Mouse (Mus musculus) lung, adult 2 months (tissue): Measurements from ENCODE around the gene Hmga1b. TPM values are rescaled to one million over a fixed set of nuclear protein-coding genes. Genes with fewer than 3 reads are reported as not detected.
A peak's percentile ranks its signal among the peaks of the same experiment; 100 is the strongest.
"Not testable (repeated sequence)": the region's sequence is repeated elsewhere in the genome, so short reads cannot be mapped to it uniquely, and the experiment has no call there.

Source experiments
- DNase-seq: peaks from one replicate; pipeline ENCODE4 v3.0.0; 2022
- H3K4me1 ChIP-seq: fragments of 200-500 bp; 2 replicates; pipeline ENCODE4 v1.6.1; 2011; ENCODE audit warnings: low read length; ENCODE audit not compliant: control insufficient read depth, insufficient read depth
- H3K4me3 ChIP-seq: fragments of 200-500 bp; replicated peaks from 2 replicates; pipeline ENCODE3; 2011; ENCODE audit warnings: low read depth, mild to moderate bottlenecking, control low read depth, low read length; ENCODE audit errors: extremely low read depth
- CTCF ChIP-seq: fragments of 200-500 bp; IDR thresholded peaks from 2 replicates; pipeline ENCODE4 v1.5.1; 2011; ENCODE audit warnings: mild to moderate bottlenecking, low read length, control low read depth; ENCODE audit not compliant: insufficient read depth
- POLR2A ChIP-seq: fragments of 200-500 bp; IDR thresholded peaks from 2 replicates; pipeline ENCODE4 v1.6.1; 2011; ENCODE audit warnings: low read depth, mild to moderate bottlenecking, control low read depth, low read length, borderline replicate concordance; ENCODE audit errors: extremely low read depth
- WGBS: fragments of 180-500 bp; shearing (Covaris S2); methylation state at CpG from one replicate; pipeline ENCODE4 v1.1.7; 2018; 5-methylcytosine and 5-hydroxymethylcytosine counted together
- polyA plus RNA-seq: library from polyadenylated mRNA; depleted of rRNA; stranded (reverse); fragments of >200 nt; gene quantifications from 2 replicates; pipeline ENCODE4 v1.2.3, GENCODE M21; 2012

Gene Hmga1b
- polyA plus RNA-seq, 1 experiment: 1.6 TPM

DNA sequence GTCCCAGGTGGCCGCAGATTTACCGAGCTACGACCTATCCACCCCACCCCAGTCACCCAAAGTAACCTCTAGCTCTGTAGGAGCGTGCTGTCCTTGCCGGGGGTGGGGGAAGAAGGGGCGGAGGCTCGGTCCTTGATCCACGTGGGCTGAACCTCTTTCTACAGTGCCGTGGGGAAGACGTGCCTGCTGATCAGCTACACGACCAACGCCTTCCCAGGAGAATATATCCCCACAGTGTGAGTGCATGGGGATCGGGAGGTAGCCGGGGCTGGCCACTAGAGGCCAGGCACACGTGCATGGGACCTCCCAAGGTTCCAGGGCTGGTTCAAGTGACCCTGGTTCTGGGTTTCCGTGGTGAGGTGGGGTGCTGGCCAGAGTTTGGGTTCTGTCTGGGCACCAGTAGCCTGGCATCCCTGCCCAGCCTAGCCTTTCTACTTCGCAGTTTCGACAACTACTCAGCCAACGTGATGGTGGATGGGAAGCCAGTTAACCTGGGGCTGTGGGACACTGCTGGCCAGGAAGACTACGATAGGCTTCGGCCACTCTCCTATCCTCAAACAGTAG lies 40.4 kb upstream of the Hmga1b start:
- TF ChIP-seq CTCF (no peak), POLR2A (no peak; the same call in 1 of the 2 replicates)
- peaks cover 12% of the 10 kb centered on the region for H3K4me1 ChIP-seq
- H3K4me3 ChIP-seq: peak overlapping the region; percentile 47
- peak; percentile 33 for DNase-seq
- 16% methylated on average over 21 of the region's 21 CpGs for WGBS

GRCm38 (mm10) chr11:120722761-120723382 lies 39.7 kb upstream of the Hmga1b start:
- Histone ChIP-seq H3K4me1 (peaks cover 12% of the 10 kb centered on the region), H3K4me3 (peak overlapping the region; percentile 2)
- 74% methylated on average over 11 of the region's 11 CpGs for WGBS
- TF ChIP-seq POLR2A: peak; percentile 4; the same call in 1 of the 2 replicates
- TF ChIP-seq CTCF: no peak
- peak; percentile 46 for DNase-seq

DNA sequence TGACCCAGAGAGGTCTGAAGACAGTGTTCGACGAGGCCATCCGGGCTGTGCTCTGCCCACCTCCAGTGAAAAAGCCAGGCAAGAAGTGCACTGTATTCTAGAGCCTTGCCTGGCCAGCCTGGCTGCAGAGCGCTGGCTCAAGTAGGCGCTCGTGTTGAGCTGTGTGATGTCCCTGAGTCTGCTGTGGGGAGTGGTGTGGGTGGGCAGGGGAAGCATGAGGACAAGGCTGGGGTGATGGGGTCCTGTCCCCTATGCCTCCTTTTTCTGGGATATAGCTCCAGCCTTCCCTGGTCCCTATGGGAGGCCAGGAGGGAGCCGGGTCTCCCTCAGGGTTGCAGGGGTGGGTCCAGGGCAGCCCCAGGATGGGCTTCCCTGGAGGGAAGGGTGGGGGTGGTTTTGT lies 39.1 kb upstream of the Hmga1b start:
- peak; percentile 26 for DNase-seq
- H3K4me3 ChIP-seq: no peak overlapping the region
- WGBS: 75% methylated on average over 7 of the region's 7 CpGs
- H3K4me1 ChIP-seq: peaks cover 12% of the 10 kb centered on the region
- TF ChIP-seq CTCF: no peak
- peak; percentile 8; the same call in 1 of the 2 replicates for TF ChIP-seq POLR2A

GRCm38 (mm10) chr11:120726243-120727168 lies 36.1 kb upstream of the Hmga1b start:
- Histone ChIP-seq H3K4me1 (peaks cover 9% of the 10 kb centered on the region), H3K4me3 (peak overlapping the region; percentile 89)
- 20% methylated on average over 36 of the region's 36 CpGs for WGBS
- peak; percentile 44; the same call in 1 of the 2 replicates for TF ChIP-seq POLR2A
- no peak for TF ChIP-seq CTCF
- peak; percentile 46 for DNase-seq

GRCm38 (mm10) chr11:120727169-120727527 lies 35.4 kb upstream of the Hmga1b start, which contains the start of gene Dcxr:
Gene Dcxr (minus strand): TSS chr11:120727281.
- DNase-seq: peak; percentile 88
- peak; percentile 87; the same call in 1 of the 2 replicates for TF ChIP-seq POLR2A
- peak; percentile 53 for TF ChIP-seq CTCF
- 0% methylated on average over 14 of the region's 14 CpGs for WGBS

DNA sequence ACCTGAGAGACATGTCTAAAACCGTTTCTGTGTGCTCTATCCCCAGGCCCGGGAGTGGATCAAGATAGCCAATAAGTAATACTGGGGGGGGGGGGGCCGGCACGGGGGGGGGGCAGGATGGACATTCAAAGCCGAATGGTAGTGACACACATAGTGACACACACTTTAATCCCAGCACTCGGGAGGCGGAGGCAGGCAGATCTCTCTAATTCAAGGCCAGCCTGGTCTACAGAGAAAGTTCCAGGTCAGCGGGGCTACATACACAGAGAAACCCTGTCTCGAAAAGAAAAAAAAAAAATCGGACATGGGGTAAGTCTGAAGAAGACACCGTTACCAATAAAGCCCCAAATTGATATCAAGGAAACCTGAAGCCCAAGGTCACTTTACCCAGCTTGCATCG lies 35.0 kb upstream of the Hmga1b start:
- DNase-seq: no peak
- Histone ChIP-seq H3K4me1 (0 out of 2 replicates have a peak, but pooled peaks cover 3% of the 10 kb centered on the region), H3K4me3 (no peak overlapping the region)
- 49% methylated on average over 12 of the region's 12 CpGs for WGBS
- TF ChIP-seq POLR2A (peak; percentile 53; the same call in 1 of the 2 replicates), CTCF (no peak)

More at GRCm38 (mm10) chr11:120727169-120727527, 35.4 kb upstream of the Hmga1b start, which contains the start of gene Dcxr:
- H3K4me3 ChIP-seq: peak within 1 kb of the TSS; percentile 89
- H3K4me1 ChIP-seq: peaks cover 4% of the 10 kb centered on the region; the same call in 1 of the 2 replicates

- 77% methylated on average over 11 of the region's 11 CpGs for WGBS
- TF ChIP-seq CTCF: no peak
- TF ChIP-seq POLR2A: peak; percentile 94
- peak overlapping the region; percentile 22 for H3K4me3 ChIP-seq
Measured at GRCm38 (mm10) chr11:120728530-120729240, 33.9 kb upstream of the Hmga1b start.

DNA sequence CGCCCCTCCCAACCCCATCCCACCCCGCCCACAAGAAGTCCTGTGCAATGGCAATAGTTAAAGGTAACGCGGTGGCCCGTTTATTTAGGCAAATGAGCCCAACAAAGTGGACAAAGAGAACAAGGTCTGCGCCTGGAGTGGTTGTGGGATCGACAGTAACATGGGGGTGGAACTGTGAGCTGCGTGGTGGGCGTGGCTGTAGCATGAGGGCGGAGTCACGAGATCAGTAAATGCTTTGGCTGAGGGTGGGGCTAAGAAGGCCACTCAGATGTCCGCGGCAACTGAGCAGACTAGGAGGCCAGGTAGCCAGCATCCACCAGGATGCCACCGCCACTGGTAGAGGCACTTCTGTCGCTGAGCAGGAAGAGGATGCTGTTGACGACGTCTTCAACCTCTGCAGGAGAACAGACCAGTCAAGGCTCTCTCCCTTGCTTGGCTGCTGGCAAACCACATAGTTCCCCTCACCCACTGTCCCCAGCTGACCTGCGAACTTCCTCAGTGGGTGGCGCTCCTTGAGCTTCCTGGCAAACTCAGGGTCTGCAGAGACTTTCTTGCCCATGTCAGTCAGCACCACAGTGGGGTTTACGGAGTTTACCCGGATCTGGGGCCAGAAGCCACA lies 33.1 kb upstream of the Hmga1b start:
- 4% methylated on average over 17 of the region's 21 CpGs for WGBS
- H3K4me1 ChIP-seq: not testable (repeated sequence)
- DNase-seq: peak; percentile 78
- peak overlapping the region; percentile 22 for H3K4me3 ChIP-seq
- TF ChIP-seq POLR2A: peak; percentile 85; the same call in 1 of the 2 replicates

More at GRCm38 (mm10) chr11:120728530-120729240, 33.9 kb upstream of the Hmga1b start:
- DNase-seq: no peak
- H3K4me1 ChIP-seq: peaks cover 3% of the 10 kb centered on the region; the same call in 1 of the 2 replicates

GRCm38 (mm10) chr11:120730331-120730870 lies 32.2 kb upstream of the Hmga1b start:
- peak overlapping the region; percentile 93 for H3K4me3 ChIP-seq
- DNase-seq: no peak
- TF ChIP-seq CTCF (no peak), POLR2A (peak; percentile 70)
- 79% methylated on average over 10 of the region's 10 CpGs for WGBS
- peaks cover 3% of the 10 kb centered on the region; the same call in 1 of the 2 replicates for H3K4me1 ChIP-seq
